Mouse (Mus musculus) hindbrain, embryonic 12.5 days (tissue): ENCODE data around the gene Col19a1. TPM values are rescaled to one million over a fixed set of nuclear protein-coding genes. Genes with fewer than 3 reads are reported as not detected.

Experiments used
- ATAC-seq: fragments of 200-750 bp; cut with Nextera tagmentation; 2 replicates; pipeline ENCODE4 v1.8.0; 2017; ENCODE audit warnings: moderate TSS enrichment; ENCODE audit not compliant: low FRiP score
- H3K27ac ChIP-seq: fragments of 300-500 bp; sonication (generic); 2 replicates; pipeline ENCODE4 v1.5.1; 2016; ENCODE audit warnings: mild to moderate bottlenecking
- H3K27me3 ChIP-seq: fragments of 300-500 bp; sonication (generic); 2 replicates; pipeline ENCODE4 v1.6.1; 2016; ENCODE audit warnings: mild to moderate bottlenecking
- H3K36me3 ChIP-seq: fragments of 300-500 bp; sonication (generic); 2 replicates; pipeline ENCODE4 v1.6.1; 2016; ENCODE audit warnings: mild to moderate bottlenecking
- H3K4me1 ChIP-seq: fragments of 300-500 bp; sonication (generic); 2 replicates; pipeline ENCODE4 v1.6.1; 2016
- H3K4me2 ChIP-seq: fragments of 300-500 bp; sonication (generic); replicated peaks from 2 replicates; pipeline ENCODE4 v1.6.1; 2016; ENCODE audit warnings: mild to moderate bottlenecking
- H3K4me3 ChIP-seq: fragments of 300-500 bp; sonication (generic); 2 replicates; pipeline ENCODE4 v1.5.1; 2016; ENCODE audit warnings: mild to moderate bottlenecking
- H3K9ac ChIP-seq: fragments of 300-500 bp; sonication (generic); 2 replicates; pipeline ENCODE4 v1.6.1; 2016; ENCODE audit warnings: mild to moderate bottlenecking, moderate library complexity
- H3K9me3 ChIP-seq: fragments of 300-500 bp; sonication (generic); replicated peaks from 2 replicates; pipeline ENCODE4 v1.6.1; 2016; ENCODE audit warnings: mild to moderate bottlenecking
- WGBS: fragments of 180-500 bp; shearing (Covaris S2); methylation state at CpG from one replicate; pipeline ENCODE4 v1.1.7; 2016; 5-methylcytosine and 5-hydroxymethylcytosine counted together
- polyA plus RNA-seq: library from polyadenylated mRNA; unstranded; fragments of >200 nt; fragmentation: Nextera tagmentation; extraction: Ambion mirVana; gene quantifications from 2 replicates; pipeline ENCODE4 v1.2.1, GENCODE M21; 2016

Gene Col19a1
- polyA plus RNA-seq, 1 experiment from 2014 or later: 0.71 TPM

DNA sequence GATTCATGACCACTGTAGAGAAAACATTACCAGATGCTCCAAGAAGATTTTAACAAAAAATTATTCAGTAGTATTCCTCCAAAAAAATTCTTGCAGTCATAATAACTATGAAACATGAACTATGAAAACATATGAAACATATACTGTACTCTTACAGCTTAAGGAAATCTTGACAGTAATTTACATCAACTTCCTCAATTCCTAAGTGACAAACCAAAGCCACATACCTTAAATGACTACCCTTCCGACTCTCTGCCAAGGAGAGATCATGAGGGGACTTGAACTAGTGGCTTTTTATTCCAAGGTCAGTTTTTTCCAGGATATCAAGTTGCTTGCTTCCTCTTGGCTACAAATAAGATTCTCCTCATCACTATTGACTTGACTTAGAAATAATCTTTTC is 39.7 kb downstream of the Col19a1 start:
- no peak overlapping the region for H3K4me3 ChIP-seq
- H3K9me3 ChIP-seq: no peaks in the 10 kb centered on the region
- no peaks in the 10 kb centered on the region for H3K4me1 ChIP-seq
- H3K36me3 ChIP-seq: no peaks in the 10 kb centered on the region
- ATAC-seq: no peak
- H3K27me3 ChIP-seq: no peaks in the 10 kb centered on the region
- H3K4me2 ChIP-seq: no peak overlapping the region
- no peak overlapping the region for H3K9ac ChIP-seq
- no peak overlapping the region for H3K27ac ChIP-seq
- 67% methylated on average over 1 of the region's 1 CpGs for WGBS

GRCm38 (mm10) chr1:24539852-24540251 is 47.4 kb downstream of the Col19a1 start:
- no peaks in the 10 kb centered on the region for H3K36me3 ChIP-seq
- H3K4me3 ChIP-seq: no peak overlapping the region
- no peaks in the 10 kb centered on the region for H3K9me3 ChIP-seq
- H3K4me2 ChIP-seq: no peak overlapping the region
- H3K27me3 ChIP-seq: no peaks in the 10 kb centered on the region
- no peak overlapping the region for H3K27ac ChIP-seq
- no peak overlapping the region for H3K9ac ChIP-seq
- no peak for ATAC-seq
- H3K4me1 ChIP-seq: no peaks in the 10 kb centered on the region
- WGBS: 90% methylated on average over 1 of the region's 1 CpGs

- no peak for ATAC-seq
- Histone ChIP-seq H3K9ac (no peak overlapping the region), H3K4me3 (no peak overlapping the region), H3K4me1 (no peaks in the 10 kb centered on the region), H3K4me2 (no peak overlapping the region), H3K36me3 (no peaks in the 10 kb centered on the region), H3K27me3 (no peaks in the 10 kb centered on the region), H3K27ac (no peak overlapping the region), H3K9me3 (no peaks in the 10 kb centered on the region)
- 83% methylated on average over 2 of the region's 2 CpGs for WGBS
Measured at GRCm38 (mm10) chr1:24527194-24527593, 60.1 kb downstream of the Col19a1 start.

GRCm38 (mm10) chr1:24517462-24517861 is 69.8 kb downstream of the Col19a1 start:
- WGBS: 86% methylated on average over 4 of the region's 4 CpGs

GRCm38 (mm10) chr1:24515341-24515740 is 71.9 kb downstream of the Col19a1 start:
- ATAC-seq: no peak
- Histone ChIP-seq H3K9ac (no peak overlapping the region), H3K4me2 (no peak overlapping the region), H3K27ac (no peak overlapping the region), H3K9me3 (no peaks in the 10 kb centered on the region), H3K4me3 (no peak overlapping the region), H3K36me3 (no peaks in the 10 kb centered on the region), H3K27me3 (no peaks in the 10 kb centered on the region), H3K4me1 (no peaks in the 10 kb centered on the region)
- 84% methylated on average over 5 of the region's 5 CpGs for WGBS

More at GRCm38 (mm10) chr1:24517462-24517861, 69.8 kb downstream of the Col19a1 start:
- Histone ChIP-seq H3K4me1 (no peaks in the 10 kb centered on the region), H3K27me3 (no peaks in the 10 kb centered on the region), H3K4me3 (no peak overlapping the region), H3K9ac (no peak overlapping the region), H3K9me3 (no peaks in the 10 kb centered on the region), H3K36me3 (no peaks in the 10 kb centered on the region), H3K27ac (no peak overlapping the region), H3K4me2 (no peak overlapping the region)
- ATAC-seq: no peak

- no peak for ATAC-seq
- Histone ChIP-seq H3K27ac (no peak overlapping the region), H3K4me1 (no peaks in the 10 kb centered on the region), H3K4me2 (no peak overlapping the region), H3K9me3 (no peaks in the 10 kb centered on the region), H3K9ac (no peak overlapping the region), H3K27me3 (no peaks in the 10 kb centered on the region), H3K36me3 (no peaks in the 10 kb centered on the region), H3K4me3 (no peak overlapping the region)
- 70% methylated on average over 6 of the region's 6 CpGs for WGBS
Measured at GRCm38 (mm10) chr1:24511536-24511935, 75.7 kb downstream of the Col19a1 start.

- Histone ChIP-seq H3K4me3 (no peak overlapping the region), H3K36me3 (no peaks in the 10 kb centered on the region), H3K9ac (no peak overlapping the region), H3K4me2 (no peak overlapping the region), H3K4me1 (no peaks in the 10 kb centered on the region), H3K9me3 (no peaks in the 10 kb centered on the region), H3K27ac (no peak overlapping the region), H3K27me3 (no peaks in the 10 kb centered on the region)
- no peak for ATAC-seq
- WGBS: 92% methylated on average over 4 of the region's 4 CpGs
Measured at GRCm38 (mm10) chr1:24495400-24495799, 91.9 kb downstream of the Col19a1 start.

- Histone ChIP-seq H3K36me3 (no peaks in the 10 kb centered on the region), H3K4me2 (no peak overlapping the region), H3K9me3 (no peaks in the 10 kb centered on the region), H3K9ac (no peak overlapping the region), H3K27ac (no peak overlapping the region), H3K4me3 (no peak overlapping the region), H3K4me1 (no peaks in the 10 kb centered on the region), H3K27me3 (no peaks in the 10 kb centered on the region)
- 82% methylated on average over 5 of the region's 5 CpGs for WGBS
- ATAC-seq: no peak
Measured at GRCm38 (mm10) chr1:24484161-24484560, 103.1 kb downstream of the Col19a1 start.

DNA sequence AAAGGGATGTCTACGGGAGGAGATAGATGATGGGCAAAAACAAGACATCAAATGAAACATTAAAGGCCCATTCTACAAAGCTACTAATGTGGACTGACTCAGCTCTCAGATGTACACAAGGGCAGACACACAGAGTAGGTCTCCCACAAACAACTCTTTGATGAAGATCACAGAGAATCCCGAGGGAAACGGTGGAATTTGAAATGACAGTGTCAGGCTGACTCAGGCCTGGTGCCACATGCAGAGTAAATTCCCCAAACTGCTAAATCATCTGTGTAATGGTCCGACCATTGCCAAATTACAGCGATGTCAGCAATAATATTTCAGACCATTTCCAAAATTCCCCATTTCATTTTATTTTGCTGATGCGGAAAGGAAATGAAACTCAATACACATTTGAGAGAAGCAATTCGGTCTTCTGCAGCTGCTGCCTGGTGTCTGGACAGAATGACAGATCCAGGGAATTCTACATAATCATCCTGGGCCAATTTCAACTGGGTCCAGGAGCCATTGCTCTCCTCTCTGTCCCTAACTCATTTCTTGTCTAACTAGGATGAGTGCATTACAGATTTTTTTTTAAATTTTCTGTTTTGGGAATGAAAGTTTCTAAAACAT is 116.1 kb downstream of the Col19a1 start:
- Histone ChIP-seq H3K4me1 (no peaks in the 10 kb centered on the region), H3K4me2 (no peak overlapping the region), H3K4me3 (no peak overlapping the region), H3K9ac (no peak overlapping the region), H3K9me3 (no peaks in the 10 kb centered on the region), H3K27me3 (no peaks in the 10 kb centered on the region), H3K27ac (no peak overlapping the region), H3K36me3 (no peaks in the 10 kb centered on the region)
- no peak for ATAC-seq
- 78% methylated on average over 7 of the region's 7 CpGs for WGBS

DNA sequence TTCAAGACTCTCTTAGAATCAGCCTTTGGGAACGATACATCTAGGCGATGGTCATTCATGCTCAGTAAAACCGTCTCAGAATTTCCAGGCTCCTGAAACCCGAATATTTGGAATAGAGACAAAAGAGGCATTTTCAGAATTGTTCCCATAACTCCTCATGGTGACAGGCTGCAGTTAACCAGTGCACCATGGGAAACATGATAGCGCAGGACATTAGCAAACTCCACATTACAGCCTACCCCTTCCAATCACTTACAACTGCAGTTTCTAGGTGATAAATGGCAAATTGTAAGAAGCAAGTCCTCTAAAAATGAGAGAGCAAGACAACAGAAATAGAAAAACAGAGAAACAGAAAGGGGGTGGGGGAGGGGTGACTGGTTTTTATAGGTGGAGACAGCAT is 116.6 kb downstream of the Col19a1 start:
- ATAC-seq: no peak
- H3K4me1 ChIP-seq: no peaks in the 10 kb centered on the region
- H3K9ac ChIP-seq: no peak overlapping the region
- WGBS: 83% methylated on average over 5 of the region's 5 CpGs
- H3K27ac ChIP-seq: no peak overlapping the region
- no peak overlapping the region for H3K4me2 ChIP-seq
- H3K9me3 ChIP-seq: no peaks in the 10 kb centered on the region
- no peaks in the 10 kb centered on the region for H3K27me3 ChIP-seq
- no peaks in the 10 kb centered on the region for H3K36me3 ChIP-seq
- no peak overlapping the region for H3K4me3 ChIP-seq

DNA sequence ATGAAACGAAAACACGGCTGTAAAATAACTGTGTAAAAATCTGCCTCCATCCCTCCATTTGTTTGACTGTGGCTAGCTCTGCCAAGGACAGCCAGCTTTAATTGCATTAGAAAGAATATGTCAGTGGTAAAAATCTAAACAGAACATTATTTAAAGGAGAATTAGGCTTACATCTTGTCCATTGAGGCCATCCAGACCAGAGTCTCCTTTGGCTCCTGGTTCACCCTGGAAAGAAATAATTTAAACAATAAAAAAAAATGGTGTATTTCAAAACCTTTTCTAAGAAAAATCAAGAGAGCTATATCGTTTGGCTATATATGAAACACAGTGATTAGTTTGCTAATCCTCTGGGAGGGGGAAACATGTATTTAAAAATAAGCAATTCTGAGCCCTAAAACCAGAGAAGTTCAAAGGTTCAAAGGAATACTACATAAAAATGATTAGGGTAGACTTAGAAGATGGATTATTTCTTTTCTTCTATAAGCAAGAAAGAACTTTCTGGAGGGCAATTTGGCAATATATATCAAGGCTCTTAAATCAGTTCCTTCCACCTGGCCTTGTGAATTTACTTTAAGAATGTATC is 125.9 kb downstream of the Col19a1 start:
- Histone ChIP-seq H3K4me1 (no peaks in the 10 kb centered on the region), H3K36me3 (no peaks in the 10 kb centered on the region), H3K4me3 (no peak overlapping the region), H3K27ac (no peak overlapping the region), H3K27me3 (no peaks in the 10 kb centered on the region), H3K9me3 (no peaks in the 10 kb centered on the region), H3K9ac (no peak overlapping the region), H3K4me2 (no peak overlapping the region)
- WGBS: 83% methylated on average over 3 of the region's 3 CpGs
- no peak for ATAC-seq

GRCm38 (mm10) chr1:24458015-24458414 is 129.3 kb downstream of the Col19a1 start:
- Histone ChIP-seq H3K36me3 (no peaks in the 10 kb centered on the region), H3K27ac (no peak overlapping the region), H3K4me3 (no peak overlapping the region), H3K4me1 (no peaks in the 10 kb centered on the region), H3K9ac (no peak overlapping the region), H3K4me2 (no peak overlapping the region), H3K27me3 (no peaks in the 10 kb centered on the region; the same call in 1 of the 2 replicates), H3K9me3 (no peaks in the 10 kb centered on the region)
- WGBS: 83% methylated on average over 2 of the region's 2 CpGs
- ATAC-seq: no peak

GRCm38 (mm10) chr1:24452572-24453269 is 134.6 kb downstream of the Col19a1 start:
- no peak for ATAC-seq
- no peak overlapping the region for H3K9ac ChIP-seq
- WGBS: 56% methylated on average over 10 of the region's 10 CpGs

More at GRCm38 (mm10) chr1:24452572-24453269, 134.6 kb downstream of the Col19a1 start:
- Histone ChIP-seq H3K27me3 (no peaks in the 10 kb centered on the region; the same call in 1 of the 2 replicates), H3K4me3 (no peak overlapping the region), H3K4me2 (no peak overlapping the region), H3K4me1 (no peaks in the 10 kb centered on the region), H3K9me3 (no peaks in the 10 kb centered on the region), H3K27ac (no peak overlapping the region), H3K36me3 (no peaks in the 10 kb centered on the region)
